Mouse (Mus musculus) B cell, adult 62 days (primary cell): ENCODE data around the gene Nt5c1a. TPM values are rescaled to one million over a fixed set of nuclear protein-coding genes. Genes with fewer than 3 reads are reported as not detected.

Experiments used
- total RNA-seq: library from RNA; stranded (reverse); gene quantifications from 4 replicates; pipeline ENCODE4 v1.2.4, GENCODE M21; 2023

Gene Nt5c1a
- not detected in 4 replicates for total RNA-seq

GRCm38 (mm10) chr4:123201186-123202093 lies at the start of gene Nt5c1a:
Gene Nt5c1a, plus strand, starts transcription at chr4:123201504.

DNA sequence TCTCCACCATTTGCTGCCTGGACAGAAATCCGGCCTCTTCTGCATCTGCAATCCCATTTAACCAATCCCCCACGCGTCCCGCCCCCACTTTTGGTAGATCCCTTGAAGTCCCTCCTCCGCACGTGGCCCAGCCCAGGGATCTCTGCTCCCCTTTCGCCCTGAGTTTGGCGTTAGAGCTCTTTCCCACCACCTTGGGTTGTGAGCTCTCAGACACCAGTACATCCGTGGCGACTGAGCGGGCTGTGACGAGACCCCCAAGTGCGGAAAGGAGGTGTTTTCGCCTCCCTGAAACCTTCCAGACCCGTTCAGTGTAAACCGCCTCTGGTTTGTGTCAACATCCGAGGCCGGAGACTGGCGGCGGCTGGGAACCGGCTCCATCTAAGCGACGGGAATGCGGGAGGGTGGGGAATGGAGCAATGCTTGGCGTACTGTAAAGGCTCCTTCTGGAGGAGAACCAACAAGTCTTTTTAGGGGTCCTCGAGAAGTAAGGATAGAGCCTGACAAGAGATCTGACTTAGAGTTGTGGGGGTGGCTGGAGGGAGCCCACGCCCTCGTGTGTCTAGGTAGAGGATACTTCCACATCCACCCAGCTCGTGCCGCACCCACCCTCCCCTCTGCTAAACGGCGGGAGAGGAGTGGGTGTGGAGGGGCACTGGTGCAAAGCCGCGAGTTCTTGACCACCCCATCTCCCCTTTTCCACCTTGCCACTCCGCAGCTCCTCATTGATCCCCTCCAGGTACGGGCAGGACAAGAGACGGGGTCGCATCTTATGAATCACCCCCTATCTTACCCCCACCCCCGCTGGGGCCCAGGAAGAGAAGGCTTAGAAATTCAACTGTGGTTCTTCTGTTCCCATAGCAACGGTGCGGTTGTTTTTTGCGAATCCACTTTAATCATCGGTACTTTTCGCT lies 18.7 kb upstream of the Nt5c1a start, which contains the start of gene Hpcal4:
Hpcal4 (plus strand) TSS at position 900 of the 911 bp plus-strand sequence.

GRCm38 (mm10) chr4:123233492-123234084 lies 32.3 kb downstream of the Nt5c1a start, which contains the start of gene Heyl:
Gene Heyl, plus strand, starts transcription at chr4:123233556.

GRCm38 (mm10) chr4:123261721-123262401 lies 60.6 kb downstream of the Nt5c1a start, which contains the start of gene Pabpc4:
Gene Pabpc4, plus strand, starts transcription at chr4:123262351.

Other genes starting within 250 kb of the Nt5c1a start
- 0.51 to 1.6 TPM (median 0.88 TPM) in 4 replicates for gene Mfsd2a, start 240.3 kb upstream of the Nt5c1a start, total RNA-seq
- gene Mycl, start 205.9 kb upstream of the Nt5c1a start, total RNA-seq, result 1.0 to 2.2 TPM (median 1.3 TPM) in 4 replicates
- 20.5 to 22.7 TPM (median 22.0 TPM) in 4 replicates for gene Trit1, start 184.9 kb upstream of the Nt5c1a start, total RNA-seq
- not detected in 4 replicates for gene Bmp8b, start 96.3 kb upstream of the Nt5c1a start, total RNA-seq
- gene Oxct2b, start 85.2 kb upstream of the Nt5c1a start, total RNA-seq, result not detected in 4 replicates
- 46.1 to 65.5 TPM (median 56.1 TPM) in 4 replicates for gene Ppie, start 61.6 kb upstream of the Nt5c1a start, total RNA-seq
- 0.22 to 0.33 TPM (median 0.26 TPM) in 3 of 4 replicates, not detected in the other for gene Hpcal4, start 18.3 kb upstream of the Nt5c1a start, total RNA-seq
- gene Heyl, start 32.1 kb downstream of the Nt5c1a start, total RNA-seq, result 0.19 to 1.3 TPM (median 1.00 TPM) in 4 replicates
- 113 to 131 TPM (median 125 TPM) in 4 replicates for gene Pabpc4, start 60.8 kb downstream of the Nt5c1a start, total RNA-seq
- gene Oxct2a, start 122.1 kb downstream of the Nt5c1a start, total RNA-seq, result 0.67 TPM in 1 of 4 replicates, not detected in the others
- 0.30 to 0.61 TPM in 2 of 4 replicates, not detected in the others for gene Bmp8a, start 141.7 kb downstream of the Nt5c1a start, total RNA-seq